ENCODE assay signal across 10 mouse cellular contexts in genomic region chr3:53166001-53166400, GRCm38 (mm10).
DNase-seq lines count a peak whose midpoint lies in the region; ATAC-seq and TF ChIP-seq lines count a peak whose summit lies in the region.
"Had no signal": no experiment of that assay in that cellular context is flagged by ENCODE, and none has a peak within 500 bp of the region (broad histone marks: within the 10 kb centered on the region; RNA-seq: fewer than 3 reads in every experiment).

No protein-coding gene starts in this region.

- peak; percentile 16 to 22 for DNase-seq in lung, adult 18-20 months
- DNase-seq in lung, adult 2 months, result no peak
- peak; percentile 47 for DNase-seq in kidney, adult 2 months
- peak; percentile 16 for DNase-seq in mesoderm, embryonic 11.5 days (ENCODE audit: low read depth, low spot score)
- DNase-seq in natural killer cell, adult 2 months (ENCODE audit: low spot score in 2 of 2), result no peak
- DNase-seq in right cerebral cortex, postnatal 14 days, result no peak
- no peak for DNase-seq in spleen, postnatal 36 days (ENCODE audit: low spot score in 2 of 2)

- no peak for TF ChIP-seq POLR2A in lung, adult 2 months (IDR thresholded peaks at IDR 0.05; ENCODE audit: borderline replicate concordance, extremely low read depth, low read depth, low read length)
- TF ChIP-seq POLR2A in kidney, adult 2 months (IDR thresholded peaks at IDR 0.05; ENCODE audit: low read depth, low read length), result no peak

- no peaks in the 10 kb centered on the region for H3K27me3 ChIP-seq in heart, embryonic 11.5 days (ENCODE audit: control insufficient read depth, insufficient read depth, low read length)
- H3K27me3 ChIP-seq in kidney, adult 2 months (replicated peaks; ENCODE audit: control insufficient read depth, insufficient read depth, low read length), result no peaks in the 10 kb centered on the region

- H3K9me3 ChIP-seq in heart, embryonic 11.5 days (replicated peaks; ENCODE audit: control insufficient read depth, low read length), result no peaks in the 10 kb centered on the region

- H3K4me2 ChIP-seq in heart, embryonic 11.5 days, result no peak overlapping the region

- TF ChIP-seq CTCF in lung, adult 2 months (IDR thresholded peaks at IDR 0.05; ENCODE audit: insufficient read depth, low read length), result no peak
- no peak for TF ChIP-seq CTCF in kidney, adult 2 months (conservative IDR thresholded peaks at IDR 0.05; ENCODE audit: insufficient read depth, insufficient read length, low read depth, low read length)

- H3K4me1 ChIP-seq in lung, adult 2 months (ENCODE audit: control insufficient read depth, insufficient read depth, low read length), result peaks cover 6% of the 10 kb centered on the region; the same call in 1 of the 2 replicates
- peaks cover 12% of the 10 kb centered on the region for H3K4me1 ChIP-seq in heart, embryonic 11.5 days (ENCODE audit: control insufficient read depth, insufficient read depth, low read length)
- no peaks in the 10 kb centered on the region for H3K4me1 ChIP-seq in kidney, adult 2 months (ENCODE audit: control insufficient read depth, insufficient read depth, low read length)

- H3K9ac ChIP-seq in heart, embryonic 11.5 days (ENCODE audit: low read depth, low read length), result no peak overlapping the region

- H3K27ac ChIP-seq in heart, embryonic 11.5 days (ENCODE audit: low read depth, low read length), result 0 out of 2 replicates have a peak overlapping the region, but pooled peaks have one; percentile 6
- no peak overlapping the region for H3K27ac ChIP-seq in kidney, adult 2 months (ENCODE audit: insufficient read depth, low read depth, low read length)
- H3K27ac ChIP-seq: macrophage had no signal

- WGBS in lung, adult 2 months, result 44% methylated on average over 8 of the region's 8 CpGs
- 32% methylated on average over 8 of the region's 8 CpGs for whole genome bisulfite sequencing in heart, embryonic 11.5 days (ENCODE audit: insufficient replicate concordance)
- 24% methylated on average over 8 of the region's 8 CpGs for WGBS in kidney, adult 2 months

- ATAC-seq in heart, embryonic 11.5 days (replicated peaks; ENCODE audit: insufficient number of reproducible peaks, low FRiP score, low TSS enrichment), result no peak; the same call in 1 of the 2 replicates

- no peak overlapping the region for H3K4me3 ChIP-seq in lung, adult 2 months (replicated peaks; ENCODE audit: extremely low read depth, low read depth, low read length)
- no peak overlapping the region for H3K4me3 ChIP-seq in heart, embryonic 11.5 days (ENCODE audit: low read depth, low read length)
- H3K4me3 ChIP-seq in kidney, adult 2 months (ENCODE audit: insufficient read depth, low read depth, low read length), result no peak overlapping the region
- H3K4me3 ChIP-seq: erythroblast, embryonic 14.5 days had no signal

- H3K36me3 ChIP-seq in heart, embryonic 11.5 days (ENCODE audit: control insufficient read depth, insufficient read depth, low read length), result no peaks in the 10 kb centered on the region
- H3K36me3 ChIP-seq in kidney, adult 2 months (ENCODE audit: control insufficient read depth, insufficient read depth, low read length), result no peaks in the 10 kb centered on the region

Comparison
In these comparisons a context has a peak if more than half of its experiments do, and no peak if none do; other contexts are left out.
1. DNase-seq: peak in lung, adult 18-20 months (2 of 2), kidney, adult 2 months (single experiment) and mesoderm, embryonic 11.5 days (single experiment); none in lung, adult 2 months (single experiment), natural killer cell, adult 2 months (0 of 2), right cerebral cortex, postnatal 14 days (single experiment) and spleen, postnatal 36 days (0 of 2).